Mouse (Mus musculus): ENCODE data around the gene Ndst2.

DNA sequence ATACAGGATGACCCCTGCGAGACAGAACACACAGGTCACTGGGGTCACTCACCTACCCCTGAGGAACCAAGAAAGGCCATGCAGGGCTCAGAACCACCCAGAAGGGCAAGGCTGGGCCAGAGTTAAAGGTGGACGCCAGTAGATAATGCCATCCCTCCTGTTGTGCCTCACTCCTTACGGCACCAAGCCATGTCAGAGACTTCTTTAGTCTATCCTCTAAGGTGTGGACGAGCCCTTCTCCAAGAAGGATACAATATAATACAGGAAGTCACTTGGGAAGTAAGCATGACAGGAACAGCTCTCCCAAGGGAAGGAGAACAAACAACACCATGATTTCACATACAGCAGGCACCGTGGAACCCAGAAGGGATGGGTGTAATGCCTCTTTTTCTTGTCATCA lies 30.6 kb upstream of the Ndst2 start:
- TF ChIP-seq CTCF (IDR thresholded peaks at IDR 0.05; ENCODE audit: low read depth, low read length) (no peak), POLR2A (IDR thresholded peaks at IDR 0.05; ENCODE audit: extremely low read depth, insufficient read depth, low read length) (no peak)
